Mouse (Mus musculus): ENCODE data around the gene Olfr1113. TPM values are rescaled to one million over a fixed set of nuclear protein-coding genes. Genes with fewer than 3 reads are reported as not detected.
"Not testable (repeated sequence)": the region's sequence is repeated elsewhere in the genome, so short reads cannot be mapped to it uniquely, and the experiment has no call there.

The Olfr1113 gene
- not detected in 2 replicates for polyA plus RNA-seq (2016; fragmentation: Nextera tagmentation; extraction: Ambion mirVana)

GRCm38 (mm10) chr2:87208670-87209069 is at the start of gene Olfr1113:
Olfr1113 (plus strand) TSS chr2:87208970.
- Histone ChIP-seq H3K27ac (replicated peaks) (no peak within 1 kb of the TSS), H3K36me3 (replicated peaks) (no peaks in the 10 kb centered on the region), H3K9me3 (no peaks in the 10 kb centered on the region), H3K4me1 (no peaks in the 10 kb centered on the region), H3K27me3 (replicated peaks; ENCODE audit: low read depth, poor library complexity, severe bottlenecking) (no peaks in the 10 kb centered on the region), H3K4me3 (no peak within 1 kb of the TSS)
- no peak for DNase-seq (ENCODE audit: low spot score)
- 90% methylated on average over 2 of the region's 2 CpGs for WGBS

GRCm38 (mm10) chr2:87167731-87168130 is 41.0 kb upstream of the Olfr1113 start:
- not testable (repeated sequence) for H3K4me1 ChIP-seq; H3K27me3 ChIP-seq (replicated peaks; ENCODE audit: low read depth, poor library complexity, severe bottlenecking); H3K4me3 ChIP-seq; H3K9me3 ChIP-seq; H3K36me3 ChIP-seq (replicated peaks); DNase-seq (ENCODE audit: low spot score); H3K27ac ChIP-seq (replicated peaks)
- WGBS, result 82% methylated on average over 2 of the region's 2 CpGs

- WGBS, result 89% methylated on average over 1 of the region's 1 CpGs
- no peaks in the 10 kb centered on the region for H3K27me3 ChIP-seq (replicated peaks; ENCODE audit: low read depth, poor library complexity, severe bottlenecking)
- H3K27ac ChIP-seq (replicated peaks), result no peak within 1 kb of the TSS
- no peak for DNase-seq (ENCODE audit: low spot score)
- H3K36me3 ChIP-seq (replicated peaks), result no peaks in the 10 kb centered on the region
- no peaks in the 10 kb centered on the region for H3K9me3 ChIP-seq
- H3K4me1 ChIP-seq, result no peaks in the 10 kb centered on the region
- no peak within 1 kb of the TSS for H3K4me3 ChIP-seq
These were observed 21.3 kb upstream of the Olfr1113 start, which contains the start of gene Olfr1112 for GRCm38 (mm10) chr2:87187498-87187897. Olfr1112 (plus strand) TSS chr2:87187798.

- no peak within 1 kb of the TSS for H3K27ac ChIP-seq (replicated peaks)
- H3K4me3 ChIP-seq, result no peak within 1 kb of the TSS
- no peaks in the 10 kb centered on the region for H3K4me1 ChIP-seq
- no peaks in the 10 kb centered on the region for H3K27me3 ChIP-seq (replicated peaks; ENCODE audit: low read depth, poor library complexity, severe bottlenecking)
- H3K9me3 ChIP-seq, result no peaks in the 10 kb centered on the region
- 80% methylated on average over 2 of the region's 2 CpGs for WGBS
- no peaks in the 10 kb centered on the region for H3K36me3 ChIP-seq (replicated peaks)
- no peak for DNase-seq (ENCODE audit: low spot score)
These were observed 38.9 kb downstream of the Olfr1113 start, which contains the start of gene Olfr1115 for GRCm38 (mm10) chr2:87247713-87248112. Olfr1115 (plus strand) TSS chr2:87248013.

Small RNA genes within 50 kb of the gene (microRNA-seq; reads per million reads assigned to microRNA genes)
- not detected for gene Gm27438

Other genes starting within 250 kb of the Olfr1113 start
- not detected in 2 replicates for gene Olfr1099, start 248.3 kb upstream of the Olfr1113 start, polyA plus RNA-seq (2016; fragmentation: Nextera tagmentation; extraction: Ambion mirVana)
- not detected in 2 replicates for gene Olfr1100, start 229.0 kb upstream of the Olfr1113 start, polyA plus RNA-seq (2016; fragmentation: Nextera tagmentation; extraction: Ambion mirVana)
- gene Olfr1101, start 217.7 kb upstream of the Olfr1113 start, polyA plus RNA-seq (2016; fragmentation: Nextera tagmentation; extraction: Ambion mirVana), result not detected in 2 replicates
- not detected in 2 replicates for gene Olfr1102, start 210.6 kb upstream of the Olfr1113 start, polyA plus RNA-seq (2016; fragmentation: Nextera tagmentation; extraction: Ambion mirVana)
- gene Olfr1104, start 181.9 kb upstream of the Olfr1113 start, polyA plus RNA-seq (2016; fragmentation: Nextera tagmentation; extraction: Ambion mirVana), result not detected in 2 replicates
- not detected in 2 replicates for gene Olfr1105, start 172.4 kb upstream of the Olfr1113 start, polyA plus RNA-seq (2016; fragmentation: Nextera tagmentation; extraction: Ambion mirVana)
- gene Olfr1106, start 156.7 kb upstream of the Olfr1113 start, polyA plus RNA-seq (2016; fragmentation: Nextera tagmentation; extraction: Ambion mirVana), result not detected in 2 replicates
- not detected in 2 replicates for gene Olfr1107, start 133.2 kb upstream of the Olfr1113 start, polyA plus RNA-seq (2016; fragmentation: Nextera tagmentation; extraction: Ambion mirVana)
- gene Olfr1109, start 113.0 kb upstream of the Olfr1113 start, polyA plus RNA-seq (2016; fragmentation: Nextera tagmentation; extraction: Ambion mirVana), result not detected in 2 replicates
- not detected in 2 replicates for gene Olfr259, start 94.4 kb upstream of the Olfr1113 start, polyA plus RNA-seq (2016; fragmentation: Nextera tagmentation; extraction: Ambion mirVana)
- gene Olfr1110, start 68.7 kb upstream of the Olfr1113 start, polyA plus RNA-seq (2016; fragmentation: Nextera tagmentation; extraction: Ambion mirVana), result not detected in 2 replicates
- gene Olfr1111, start 56.3 kb upstream of the Olfr1113 start, polyA plus RNA-seq (2016; fragmentation: Nextera tagmentation; extraction: Ambion mirVana), result not detected in 2 replicates
- not detected in 2 replicates for gene Olfr1112, start 21.2 kb upstream of the Olfr1113 start, polyA plus RNA-seq (2016; fragmentation: Nextera tagmentation; extraction: Ambion mirVana)
- not detected in 2 replicates for gene Olfr1115, start 39.0 kb downstream of the Olfr1113 start, polyA plus RNA-seq (2016; fragmentation: Nextera tagmentation; extraction: Ambion mirVana)
- gene Olfr1116, start 58.6 kb downstream of the Olfr1113 start, polyA plus RNA-seq (2016; fragmentation: Nextera tagmentation; extraction: Ambion mirVana), result not detected in 2 replicates
- not detected in 2 replicates for gene Olfr1118, start 98.6 kb downstream of the Olfr1113 start, polyA plus RNA-seq (2016; fragmentation: Nextera tagmentation; extraction: Ambion mirVana)
- gene Olfr1120, start 145.8 kb downstream of the Olfr1113 start, polyA plus RNA-seq (2016; fragmentation: Nextera tagmentation; extraction: Ambion mirVana), result not detected in 2 replicates
- not detected in 2 replicates for gene Olfr1121, start 160.9 kb downstream of the Olfr1113 start, polyA plus RNA-seq (2016; fragmentation: Nextera tagmentation; extraction: Ambion mirVana)
- not detected in 2 replicates for gene Olfr1122, start 176.9 kb downstream of the Olfr1113 start, polyA plus RNA-seq (2016; fragmentation: Nextera tagmentation; extraction: Ambion mirVana)
- gene Olfr1123, start 207.7 kb downstream of the Olfr1113 start, polyA plus RNA-seq (2016; fragmentation: Nextera tagmentation; extraction: Ambion mirVana), result not detected in 2 replicates
- 0.06 and 0.14 TPM in 2 replicates for gene Olfr1124, start 221.3 kb downstream of the Olfr1113 start, polyA plus RNA-seq (2016; fragmentation: Nextera tagmentation; extraction: Ambion mirVana)
- gene Olfr1126, start 245.0 kb downstream of the Olfr1113 start, polyA plus RNA-seq (2016; fragmentation: Nextera tagmentation; extraction: Ambion mirVana), result not detected in 2 replicates